Mouse (Mus musculus): Measurements from ENCODE around the gene Col5a1.

- TF ChIP-seq EP300 (IDR thresholded peaks at IDR 0.05) (no peak), CTCF (IDR thresholded peaks at IDR 0.05) (no peak)
Measured at GRCm38 (mm10) chr2:28014778-28015177, 128.6 kb downstream of the Col5a1 start.

Measured in lung, postnatal 0 days (tissue).